Mouse (Mus musculus): ENCODE data around the gene Pbp2.

Pbp2 gene

DNA sequence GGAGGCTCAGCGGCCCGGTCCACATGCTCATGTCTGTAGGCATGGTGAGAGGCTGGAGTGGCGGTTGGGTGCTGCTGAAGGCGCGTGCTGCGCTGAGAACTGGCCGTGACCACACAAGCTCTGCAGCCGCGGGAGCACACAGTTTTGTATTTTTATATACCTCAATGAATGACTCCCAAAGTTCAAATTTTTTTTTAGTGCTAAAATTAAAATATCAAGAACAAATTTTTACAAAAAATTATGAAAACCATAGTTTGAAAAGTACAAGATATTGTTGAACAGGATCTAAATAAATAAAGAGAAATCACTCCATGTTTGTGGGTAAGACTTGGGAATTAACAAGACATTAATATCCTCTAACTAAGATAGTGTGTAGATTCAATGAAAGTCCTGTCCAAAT lies at the start of gene Pbp2:
TSS of gene Pbp2 (minus strand) at position 101 of the 400 bp plus-strand sequence.
- DNase-seq (ENCODE audit: low spot score in 2 of 2) = no peak

GRCm38 (mm10) chr6:135354953-135355352 lies 44.7 kb upstream of the Pbp2 start:
- no peak for DNase-seq (ENCODE audit: low spot score in 2 of 2)

GRCm38 (mm10) chr6:135352537-135352936 lies 42.3 kb upstream of the Pbp2 start:
- DNase-seq (ENCODE audit: low spot score in 2 of 2) = no peak

DNA sequence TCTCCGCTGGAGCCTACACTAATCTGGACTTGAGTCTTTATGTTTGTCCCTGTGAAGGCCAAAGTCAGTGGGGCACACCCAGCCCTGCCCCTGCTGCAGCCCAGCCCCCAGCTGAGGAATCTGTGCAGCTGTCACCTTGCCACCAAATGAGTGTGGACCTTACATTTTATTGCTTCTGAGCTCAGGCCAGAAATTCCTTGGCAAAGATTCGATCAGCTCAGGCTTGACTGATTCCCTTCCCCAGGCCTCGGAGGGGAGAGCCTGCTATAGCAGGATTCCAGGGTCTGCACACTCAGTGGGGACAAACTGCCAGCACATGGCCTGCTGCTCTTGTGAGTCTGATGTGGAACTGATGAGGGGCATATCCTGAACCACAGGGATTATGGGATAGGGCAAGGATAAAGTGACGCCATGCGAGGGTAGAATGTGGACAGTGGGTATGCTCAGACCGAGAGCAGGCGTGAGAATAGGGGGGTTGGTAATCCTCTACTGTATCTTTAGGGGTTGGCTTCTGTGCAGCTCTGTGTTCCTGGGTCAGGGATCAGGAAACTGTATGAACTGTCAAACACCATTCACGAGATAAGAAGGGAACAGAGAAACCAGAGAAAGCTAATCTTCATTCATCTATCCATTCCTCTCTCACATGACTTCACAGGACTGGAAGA lies 41.6 kb upstream of the Pbp2 start:
- no peak for DNase-seq (ENCODE audit: low spot score in 2 of 2)

GRCm38 (mm10) chr6:135341076-135341378 lies 30.8 kb upstream of the Pbp2 start:
- DNase-seq (ENCODE audit: low spot score in 2 of 2) = no peak

DNA sequence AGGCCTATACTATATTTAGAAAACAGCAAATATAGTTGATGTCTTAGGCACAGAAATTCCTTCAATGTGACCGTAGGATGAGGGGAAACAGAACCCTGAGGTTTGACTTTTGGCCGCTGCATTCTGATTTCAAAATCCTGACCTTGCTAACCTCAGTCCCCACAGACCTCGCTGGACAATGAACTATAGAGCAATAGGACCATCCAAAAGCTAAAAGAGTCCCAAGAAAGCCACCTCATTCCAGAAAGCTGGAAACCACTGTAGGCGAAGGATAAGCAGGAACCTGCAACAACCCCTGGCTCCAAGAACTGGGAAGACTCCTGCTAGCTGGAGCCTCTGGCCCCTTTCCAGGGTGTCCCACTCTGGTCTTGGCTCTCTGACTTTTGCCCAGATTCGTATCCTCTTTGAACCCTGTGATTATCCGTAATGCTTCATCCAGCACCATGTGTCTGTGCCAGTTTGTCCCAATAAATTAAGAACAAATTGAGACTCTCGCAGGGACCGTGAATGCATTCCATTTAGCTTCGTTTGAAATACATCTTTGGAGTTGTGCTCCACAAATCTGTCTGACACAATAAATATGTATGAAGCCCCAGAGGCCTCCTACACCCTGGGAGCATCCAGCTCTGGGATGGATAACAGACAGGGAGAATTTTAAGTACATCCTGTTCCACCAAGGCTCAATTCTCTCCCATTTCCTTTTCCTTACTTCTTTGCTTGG lies 30.3 kb upstream of the Pbp2 start:
- DNase-seq (ENCODE audit: low spot score in 2 of 2) = no peak

DNA sequence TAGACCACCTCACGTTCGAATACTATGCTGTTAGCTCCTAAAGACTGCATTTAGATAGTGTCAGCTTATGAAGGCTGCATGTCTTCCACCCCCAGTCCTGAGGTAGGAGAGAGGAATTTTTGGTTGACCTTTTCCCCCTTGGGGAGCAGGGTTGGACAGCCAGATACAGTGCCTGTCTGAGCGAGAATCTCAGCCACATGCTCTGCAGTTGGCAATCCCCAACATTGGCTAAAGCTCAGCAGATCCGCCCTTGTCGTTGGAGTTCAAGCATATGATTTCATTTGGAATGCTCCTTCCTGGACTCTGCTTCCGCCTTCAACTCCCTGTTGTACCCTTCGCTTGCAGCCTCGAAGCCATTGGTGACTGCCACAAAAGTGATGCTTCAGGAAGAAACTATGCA lies 26.2 kb upstream of the Pbp2 start:
- DNase-seq (ENCODE audit: low spot score in 2 of 2) = no peak

DNA sequence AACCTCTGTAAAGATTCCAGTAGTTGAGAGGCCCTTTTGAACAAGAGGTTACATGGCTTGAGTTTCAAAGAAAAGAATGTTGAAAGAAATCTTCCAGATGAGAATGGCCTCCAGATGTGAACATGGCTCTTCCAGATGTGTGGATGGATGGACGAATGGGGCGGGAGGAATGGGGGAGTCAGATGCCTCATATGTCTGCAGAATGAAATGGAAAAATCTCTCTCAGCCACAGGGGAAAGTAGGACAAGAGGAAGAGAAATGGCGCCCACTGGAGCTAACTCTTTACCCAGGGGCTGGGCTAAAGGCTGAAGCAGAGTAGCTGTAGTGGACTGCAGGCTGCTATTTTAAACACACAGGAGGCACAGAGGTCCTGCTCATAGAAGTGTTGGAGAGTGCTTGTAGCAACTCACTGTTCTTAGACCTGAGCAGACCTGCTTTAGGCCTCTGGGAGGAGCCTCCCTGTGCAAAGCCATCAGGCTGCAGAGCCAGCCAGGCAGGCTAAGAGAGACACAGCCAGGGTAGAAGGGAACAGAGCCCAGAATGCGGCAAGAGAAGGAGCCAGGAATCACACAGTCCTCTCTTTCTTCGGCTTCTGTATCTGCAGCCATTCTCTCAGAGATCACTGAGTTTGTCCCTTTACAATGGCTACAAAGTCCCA lies 23.9 kb upstream of the Pbp2 start:
- peak in 1 of 2 experiments; percentile 38 for DNase-seq (ENCODE audit: low spot score in 2 of 2)

GRCm38 (mm10) chr6:135332737-135333281 lies 22.6 kb upstream of the Pbp2 start:
- DNase-seq (ENCODE audit: low spot score in 2 of 2) = no peak

DNA sequence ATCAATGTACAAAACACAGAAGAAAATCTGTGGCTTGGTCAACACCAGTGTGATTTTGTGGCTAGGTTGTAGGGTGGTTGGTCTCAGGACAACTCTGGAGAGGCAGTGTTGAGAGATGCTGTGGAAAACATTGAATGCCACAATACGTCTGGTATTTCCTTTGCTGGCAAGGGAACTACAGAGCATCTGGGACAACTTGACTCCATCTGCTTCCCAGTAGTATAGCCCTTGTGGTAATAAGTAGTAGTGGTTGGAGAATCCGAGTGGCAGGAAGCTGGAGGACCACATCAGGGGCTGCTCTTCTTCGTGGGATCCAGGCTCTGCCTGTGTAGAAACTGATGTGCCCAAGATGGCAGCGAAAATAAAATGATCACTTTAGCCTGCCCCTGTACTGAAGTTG lies 21.7 kb upstream of the Pbp2 start:
- DNase-seq (ENCODE audit: low spot score in 2 of 2) = peak in 1 of 2 experiments; percentile 40

DNA sequence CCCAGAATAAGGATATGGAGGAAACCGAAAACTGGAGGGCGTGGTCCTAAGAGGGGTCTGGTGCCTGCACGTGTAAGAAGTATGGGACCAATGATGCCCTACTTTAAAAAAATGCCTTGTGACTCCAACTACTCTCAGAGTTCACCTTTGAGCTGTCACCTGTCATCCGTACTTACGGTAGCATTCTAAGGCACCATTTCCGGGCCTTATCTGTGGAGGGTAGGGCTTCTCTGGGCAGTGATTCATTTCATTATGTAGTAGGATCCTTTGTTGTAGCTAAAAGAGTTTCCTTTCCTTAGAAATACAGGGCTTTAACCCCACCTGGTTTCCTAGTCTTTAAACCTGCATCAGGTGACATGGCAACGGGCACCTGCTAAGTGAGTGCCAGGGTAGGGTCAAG lies 16.6 kb upstream of the Pbp2 start:
- DNase-seq (ENCODE audit: low spot score in 2 of 2) = no peak

DNA sequence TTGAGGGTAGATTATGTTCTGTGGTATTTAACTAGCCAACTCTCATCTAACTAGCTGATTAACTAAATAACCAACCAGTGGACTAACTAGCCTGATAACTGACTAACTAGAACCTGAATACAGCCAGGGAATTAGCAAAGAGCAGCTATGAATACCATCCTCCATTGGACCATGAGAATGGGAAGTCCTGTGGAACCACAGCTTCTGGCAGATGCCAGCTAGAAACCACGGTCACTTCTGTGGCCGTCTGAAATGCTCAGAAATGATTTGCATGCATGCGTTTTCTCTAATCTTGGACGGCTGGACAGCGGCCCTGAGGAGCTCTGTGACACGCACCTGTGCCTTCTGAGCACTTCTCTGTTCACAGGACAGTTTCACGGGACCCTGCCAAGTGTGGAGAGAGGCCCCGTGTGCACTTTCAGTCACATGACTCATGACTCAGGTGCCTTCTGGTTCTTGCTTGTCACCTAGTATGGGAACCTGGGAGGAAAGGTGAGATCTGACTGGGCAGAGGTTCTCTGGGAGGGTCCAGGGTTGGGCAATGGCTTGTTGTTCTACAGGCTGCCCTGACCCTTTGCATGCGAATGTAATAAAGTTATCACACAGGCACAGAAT lies 14.6 kb upstream of the Pbp2 start:
- no peak for DNase-seq (ENCODE audit: low spot score in 2 of 2)

DNA sequence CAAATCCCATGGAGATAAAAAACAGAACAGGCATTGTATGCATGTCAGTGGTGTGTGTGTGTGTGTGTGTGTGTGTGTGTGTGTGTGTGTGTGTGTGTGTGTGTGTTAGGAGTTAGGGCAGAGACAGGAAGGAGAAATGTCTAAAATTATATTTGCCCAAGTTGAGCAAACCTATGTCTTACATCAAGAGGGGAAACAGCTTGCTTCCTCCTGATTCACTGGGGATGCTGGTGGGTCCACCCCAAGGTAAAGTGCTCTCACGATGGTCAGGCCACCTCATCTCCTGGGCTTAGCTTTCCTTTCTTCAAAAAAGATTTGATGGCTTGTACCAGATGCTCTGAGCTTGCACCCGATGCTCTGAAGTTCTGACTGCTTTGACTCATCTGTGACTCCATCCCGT lies 13.9 kb upstream of the Pbp2 start:
- DNase-seq (ENCODE audit: low spot score in 2 of 2) = no peak

DNA sequence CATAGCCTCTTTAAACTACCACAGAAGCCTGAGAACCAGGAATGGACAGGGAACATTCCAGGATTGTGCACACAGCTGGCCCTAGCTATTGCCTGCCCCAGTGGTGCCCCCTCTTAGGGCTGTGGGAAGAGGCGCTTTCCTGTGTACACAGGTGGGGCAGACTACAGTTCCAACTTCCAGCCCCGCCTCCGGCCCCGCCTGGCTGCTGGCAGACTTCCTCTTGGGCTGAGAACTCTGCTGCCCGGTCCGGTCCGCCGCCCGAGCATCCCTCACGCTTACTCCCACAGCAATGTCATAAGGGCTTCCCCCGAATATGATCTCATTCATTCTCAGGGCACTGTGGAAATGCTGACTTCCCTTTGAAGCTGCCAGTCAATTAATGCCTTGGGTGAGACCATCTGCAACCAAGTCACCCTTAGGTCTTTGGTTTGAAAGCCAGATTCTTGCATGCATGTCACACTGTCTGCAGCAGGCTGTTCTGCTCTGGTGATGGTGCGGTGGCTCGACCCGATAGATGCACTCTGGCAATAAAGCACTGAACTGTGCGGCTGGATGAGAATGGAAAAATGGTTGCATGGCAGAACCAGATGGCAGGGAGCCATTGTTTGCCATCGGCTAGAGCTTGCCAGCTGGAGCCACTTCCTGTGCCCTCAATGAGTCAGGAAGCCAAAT lies 13.2 kb upstream of the Pbp2 start:
- DNase-seq (ENCODE audit: low spot score in 2 of 2) = no peak

GRCm38 (mm10) chr6:135322749-135323148 lies 12.5 kb upstream of the Pbp2 start:
- no peak for DNase-seq (ENCODE audit: low spot score in 2 of 2)

DNA sequence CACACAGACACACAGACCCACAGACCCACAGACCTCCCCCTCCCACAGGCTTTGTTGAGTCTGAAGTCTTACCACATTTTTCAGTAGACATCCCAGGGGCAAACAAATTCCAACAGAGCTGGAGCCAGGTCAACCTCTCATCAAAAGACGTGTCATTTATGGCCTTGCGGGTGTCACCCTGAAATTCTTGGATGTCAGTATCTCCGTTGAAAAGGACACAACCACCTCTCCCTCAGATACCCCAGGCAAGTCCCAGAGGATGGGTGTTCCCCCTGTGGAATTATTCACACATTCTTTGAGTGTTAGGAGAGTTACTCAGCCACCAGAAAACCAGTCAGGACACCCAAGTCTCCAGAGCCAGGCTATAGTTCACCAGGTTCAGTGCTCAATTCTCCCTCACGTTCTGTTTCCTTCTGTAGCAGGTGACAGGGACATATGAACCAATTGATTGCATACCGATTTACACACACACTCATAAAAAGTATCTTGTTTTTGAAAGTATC lies 9.3 kb upstream of the Pbp2 start:
- no peak for DNase-seq (ENCODE audit: low spot score in 2 of 2)

DNA sequence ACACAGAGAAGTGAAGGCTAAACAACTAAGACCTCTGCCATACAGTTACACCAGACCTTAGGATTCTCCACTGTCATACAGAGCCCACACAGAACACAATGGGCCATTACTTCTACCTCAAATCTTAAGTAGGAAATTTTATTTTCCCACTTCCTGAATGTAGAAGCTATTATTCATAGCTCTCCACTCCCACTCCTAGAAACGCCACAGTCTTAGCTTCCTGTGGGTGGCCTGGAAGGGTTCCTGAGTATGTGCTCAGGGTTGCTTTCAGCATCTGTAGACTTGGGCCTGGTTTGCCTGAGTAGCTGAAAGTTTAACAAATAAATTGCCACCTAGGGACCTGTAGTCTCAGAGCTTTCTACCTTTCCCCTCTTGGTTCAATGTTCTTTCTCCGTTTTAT lies 5.9 kb upstream of the Pbp2 start:
- DNase-seq (ENCODE audit: low spot score in 2 of 2) = no peak

DNA sequence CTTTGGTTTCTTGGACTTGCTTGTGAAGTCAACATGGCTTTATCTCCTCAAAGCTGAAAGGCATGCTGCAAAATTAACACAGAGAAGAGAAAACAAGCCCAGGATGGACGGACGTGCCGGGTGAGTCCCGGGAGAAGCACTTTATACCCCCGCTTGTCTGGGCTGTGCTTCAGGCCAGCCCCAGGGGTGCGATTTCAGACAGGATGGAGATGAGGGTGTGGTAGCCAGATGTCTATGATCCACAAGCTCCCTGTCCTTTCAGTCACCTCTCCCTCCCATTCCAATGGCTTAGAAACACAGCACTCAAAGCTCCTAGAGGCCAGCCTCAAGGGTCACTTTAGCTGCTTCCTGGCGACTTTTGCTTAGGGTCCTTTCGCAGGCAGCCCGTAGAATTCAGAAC lies 3.8 kb upstream of the Pbp2 start:
- DNase-seq (ENCODE audit: low spot score in 2 of 2) = no peak

DNA sequence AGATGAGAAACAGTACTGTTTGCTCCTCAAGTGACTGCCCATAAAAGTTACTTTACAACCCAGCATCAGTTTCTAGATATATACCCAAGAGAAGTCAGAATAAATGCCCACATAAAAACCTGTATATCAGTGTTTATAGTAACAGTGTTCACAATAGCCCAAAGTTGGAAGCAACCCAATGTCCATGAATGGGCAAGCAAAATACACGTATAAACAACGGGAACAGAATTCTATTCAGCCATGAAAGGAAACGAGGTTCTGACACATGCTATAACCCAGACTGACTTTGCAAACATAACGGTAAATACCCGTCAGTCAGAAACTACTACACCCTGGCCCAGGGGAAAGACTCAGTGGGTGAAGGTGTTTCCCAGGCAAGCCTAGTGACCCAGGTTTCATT lies 1.8 kb upstream of the Pbp2 start:
- no peak for DNase-seq (ENCODE audit: low spot score in 2 of 2)

DNA sequence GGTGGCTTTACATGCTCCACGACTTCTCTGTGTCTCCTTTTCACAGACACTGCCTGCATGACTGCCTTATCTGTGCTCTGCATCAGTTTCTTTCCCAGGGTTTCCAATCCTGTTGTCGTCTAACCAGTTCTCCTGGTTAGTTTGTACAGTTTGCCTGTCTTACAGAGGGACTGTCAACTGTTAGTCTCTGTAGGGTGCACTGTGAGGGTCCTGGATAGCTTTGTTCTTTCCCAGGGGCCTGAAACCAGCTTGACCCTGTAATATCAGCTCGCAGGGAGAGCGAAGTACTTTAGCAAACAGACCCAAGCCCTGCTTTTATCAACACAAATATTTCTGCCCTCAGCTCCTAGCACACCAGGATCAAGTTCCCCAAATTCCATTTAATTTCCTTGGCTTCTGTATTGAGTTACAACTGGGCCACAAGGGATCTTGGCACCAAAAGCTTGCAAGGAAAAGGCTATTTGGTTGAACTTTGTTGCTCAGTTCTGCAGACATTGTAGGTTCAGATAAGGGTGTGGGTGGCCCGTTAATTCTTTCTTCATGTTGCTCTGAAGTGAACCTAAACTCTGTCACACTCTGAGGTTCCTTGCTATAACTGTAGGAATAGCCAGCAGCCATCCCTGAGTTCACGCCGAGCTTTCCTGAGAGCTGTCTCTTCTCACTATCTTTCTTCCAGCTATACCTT lies 5.5 kb downstream of the Pbp2 start:
- no peak for DNase-seq (ENCODE audit: low spot score in 2 of 2)

DNA sequence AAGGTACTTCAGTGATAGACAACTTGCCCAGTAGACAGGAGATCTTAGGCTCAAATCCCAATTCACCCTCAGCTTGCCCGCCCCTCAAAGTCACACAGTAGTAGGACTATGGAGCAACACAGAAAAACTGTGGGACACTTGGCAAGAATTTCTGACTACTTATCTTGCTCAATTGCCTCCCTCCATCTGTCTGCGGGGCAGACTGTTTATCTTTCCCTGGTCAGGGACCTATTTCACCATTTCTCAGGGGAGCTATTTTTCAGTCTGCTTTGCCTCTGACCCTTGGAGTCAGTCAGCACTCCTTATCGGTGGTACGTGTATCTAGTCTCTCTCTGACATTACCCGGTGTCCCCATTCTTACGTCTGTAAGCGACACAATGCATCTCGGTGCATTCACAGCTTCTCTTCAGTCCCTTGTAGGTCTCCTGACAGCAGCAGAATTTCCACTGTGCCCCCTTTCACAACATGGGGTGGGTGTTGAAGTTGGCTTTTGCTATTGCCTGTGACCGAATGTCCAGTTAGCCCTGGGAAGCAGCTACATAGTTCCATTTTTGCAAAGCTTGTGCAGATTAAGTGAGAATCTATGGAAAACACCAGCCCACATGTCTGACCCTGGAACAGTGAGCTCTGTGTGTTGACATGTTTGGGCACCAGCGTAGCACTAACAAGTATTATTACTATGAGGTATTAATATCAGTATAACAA lies 7.6 kb downstream of the Pbp2 start:
- DNase-seq (ENCODE audit: low spot score in 2 of 2) = no peak
